Mouse (Mus musculus) induced T-regulatory cell, adult 2 months (primary cell): ENCODE data around the gene Magi3.

Source experiments
- DNase-seq: peaks from one replicate; pipeline ENCODE4 v3.0.0-alpha.2; 2012; ENCODE audit warnings: low read depth

Magi3 gene

DNA sequence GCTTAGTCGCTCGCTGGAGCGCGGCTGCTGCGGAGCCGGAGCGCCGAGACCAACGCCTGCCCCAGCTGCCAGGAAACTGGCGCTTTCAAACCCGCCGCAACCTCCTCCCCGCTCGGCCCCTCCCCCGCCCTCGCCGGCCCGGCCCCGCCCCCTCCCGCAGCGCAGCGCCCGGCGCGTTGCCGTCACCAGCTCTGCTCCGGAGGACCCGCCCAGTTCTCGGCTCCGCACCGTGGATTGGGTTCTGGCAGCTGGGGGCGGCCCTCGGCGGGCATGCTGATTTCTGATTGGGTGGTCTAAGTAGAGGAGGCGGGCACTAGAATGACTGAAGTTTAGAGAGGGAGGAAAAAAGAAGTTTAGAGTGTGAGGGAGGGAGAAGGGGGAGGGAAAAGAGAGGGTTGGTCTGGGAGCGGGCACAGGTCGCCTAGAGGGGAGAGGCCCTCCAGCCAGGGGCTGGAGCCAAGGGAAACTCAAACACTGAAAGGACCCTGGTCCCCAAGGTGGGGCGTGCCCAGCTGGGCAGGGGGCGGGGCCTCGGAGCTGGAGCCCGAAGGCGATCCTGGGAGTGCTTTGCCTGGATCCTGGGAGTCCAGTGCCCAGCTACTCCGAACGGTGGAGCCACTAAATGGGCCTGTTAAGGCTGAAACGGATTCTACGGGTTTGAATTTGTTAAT lies at the start of gene Magi3:
Gene Magi3, minus strand, starts transcription at position 80 of the 671 bp plus-strand sequence.
- peak; percentile 98 for DNase-seq

- DNase-seq, result no peak
Measured at GRCm38 (mm10) chr3:104264530-104265145, 44.5 kb upstream of the Magi3 start.

- DNase-seq, result no peak
Measured at GRCm38 (mm10) chr3:104260221-104260620, 40.0 kb upstream of the Magi3 start.

- no peak for DNase-seq
Measured at GRCm38 (mm10) chr3:104259168-104259567, 39.0 kb upstream of the Magi3 start.

DNA sequence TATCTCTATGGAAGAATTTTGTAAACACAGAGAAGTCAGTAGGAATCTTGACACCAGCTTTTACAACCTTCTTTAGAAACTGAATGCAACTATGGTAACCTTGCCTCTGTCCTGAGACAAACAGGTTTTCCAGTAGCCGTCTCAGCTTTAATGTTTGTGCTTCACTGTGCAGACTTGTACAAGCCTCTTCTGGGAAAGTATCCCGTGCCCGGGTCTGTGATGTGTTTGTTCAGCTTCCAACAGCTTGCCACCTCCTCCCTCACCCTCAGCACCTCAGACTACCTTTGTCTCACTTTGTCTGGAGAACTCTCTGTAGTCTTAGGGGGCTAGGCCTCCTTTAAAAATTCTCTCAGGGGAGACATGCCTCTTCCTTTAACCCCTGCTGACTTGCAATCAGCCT lies 36.9 kb upstream of the Magi3 start:
- DNase-seq, result no peak

GRCm38 (mm10) chr3:104253760-104254159 lies 33.6 kb upstream of the Magi3 start:
- DNase-seq, result no peak

- no peak for DNase-seq
Measured at GRCm38 (mm10) chr3:104247850-104248249, 27.7 kb upstream of the Magi3 start.

GRCm38 (mm10) chr3:104247057-104247456 lies 26.9 kb upstream of the Magi3 start:
- DNase-seq, result no peak

- DNase-seq, result no peak
Measured at GRCm38 (mm10) chr3:104244373-104244772, 24.2 kb upstream of the Magi3 start.

GRCm38 (mm10) chr3:104243972-104244371 lies 23.8 kb upstream of the Magi3 start:
- no peak for DNase-seq

DNA sequence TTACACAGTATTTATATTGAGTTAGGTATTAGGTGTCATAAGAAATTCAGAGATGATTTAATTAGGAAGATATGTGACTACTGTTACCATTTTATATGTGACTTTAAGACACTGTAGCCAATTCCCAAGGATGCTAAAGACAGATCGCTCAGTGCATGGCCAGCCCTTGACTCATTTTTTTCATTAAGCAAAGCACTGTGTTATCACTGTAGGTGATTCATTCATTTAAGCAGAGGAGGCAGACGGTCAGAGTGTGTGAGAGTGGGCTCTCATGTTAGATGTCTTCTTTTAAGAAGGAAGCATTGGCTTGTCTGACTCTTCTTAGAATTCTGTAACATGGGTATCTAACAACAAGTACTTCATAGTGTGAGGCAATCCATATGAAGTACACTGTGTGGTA lies 19.6 kb upstream of the Magi3 start:
- no peak for DNase-seq

- DNase-seq, result no peak
Measured at GRCm38 (mm10) chr3:104239376-104239775, 19.2 kb upstream of the Magi3 start.

DNA sequence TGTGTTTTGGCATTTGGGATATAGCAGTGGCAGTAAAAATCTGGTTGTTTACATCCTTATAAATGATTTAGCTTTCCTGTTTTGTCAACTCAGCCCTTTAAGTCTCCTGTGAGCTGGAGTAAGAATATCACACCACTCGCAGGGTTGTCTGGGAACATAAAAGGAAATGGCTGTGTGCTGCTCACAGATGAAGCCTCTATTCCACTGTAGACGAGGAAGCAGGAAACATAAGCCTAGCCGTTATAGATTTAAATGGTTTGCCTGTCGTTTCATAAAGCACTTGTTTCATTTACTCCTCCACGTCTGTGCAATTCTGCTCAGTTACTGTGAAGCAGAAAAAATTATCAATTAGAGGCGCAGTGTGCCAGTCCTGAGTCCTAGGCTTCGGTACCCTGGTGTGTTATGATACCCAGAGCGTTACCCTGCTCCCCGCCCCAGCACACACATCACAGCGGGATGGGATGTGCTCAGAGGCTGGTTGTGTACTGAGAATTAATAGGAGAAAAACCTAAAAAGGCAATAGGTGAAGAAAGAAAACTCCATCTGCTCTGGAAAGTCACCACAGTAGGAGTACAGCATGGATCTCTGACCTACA lies 17.8 kb upstream of the Magi3 start:
- no peak for DNase-seq

- no peak for DNase-seq
Measured at GRCm38 (mm10) chr3:104236029-104236428, 15.9 kb upstream of the Magi3 start.

- no peak for DNase-seq
Measured at GRCm38 (mm10) chr3:104235099-104235498, 14.9 kb upstream of the Magi3 start.

- no peak for DNase-seq
Measured at GRCm38 (mm10) chr3:104233366-104234312, 13.5 kb upstream of the Magi3 start.

- DNase-seq, result no peak
Measured at GRCm38 (mm10) chr3:104227438-104228111, 7.4 kb upstream of the Magi3 start.

GRCm38 (mm10) chr3:104226731-104227130 lies 6.6 kb upstream of the Magi3 start:
- no peak for DNase-seq

DNA sequence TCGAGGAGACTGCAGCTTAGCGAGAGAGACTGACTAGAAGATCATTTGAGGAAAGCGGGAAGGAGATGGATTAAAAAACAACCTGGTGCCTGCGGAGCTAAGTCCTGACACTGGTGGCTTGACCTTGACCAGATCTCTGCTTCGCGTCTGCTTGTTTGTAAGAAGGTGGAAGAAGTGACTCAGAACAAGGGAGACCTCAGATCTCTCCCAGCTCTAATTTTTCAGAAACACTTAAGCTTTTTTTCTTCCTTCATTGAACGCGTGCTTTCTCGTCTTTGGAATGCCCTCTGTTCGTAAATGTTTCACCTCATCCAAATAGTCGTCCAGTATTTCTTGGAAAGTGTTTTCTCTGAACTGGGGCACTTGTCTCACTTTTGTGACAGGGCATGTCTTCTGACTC lies 982 bp upstream of the Magi3 start:
- DNase-seq, result peak; percentile 46

DNA sequence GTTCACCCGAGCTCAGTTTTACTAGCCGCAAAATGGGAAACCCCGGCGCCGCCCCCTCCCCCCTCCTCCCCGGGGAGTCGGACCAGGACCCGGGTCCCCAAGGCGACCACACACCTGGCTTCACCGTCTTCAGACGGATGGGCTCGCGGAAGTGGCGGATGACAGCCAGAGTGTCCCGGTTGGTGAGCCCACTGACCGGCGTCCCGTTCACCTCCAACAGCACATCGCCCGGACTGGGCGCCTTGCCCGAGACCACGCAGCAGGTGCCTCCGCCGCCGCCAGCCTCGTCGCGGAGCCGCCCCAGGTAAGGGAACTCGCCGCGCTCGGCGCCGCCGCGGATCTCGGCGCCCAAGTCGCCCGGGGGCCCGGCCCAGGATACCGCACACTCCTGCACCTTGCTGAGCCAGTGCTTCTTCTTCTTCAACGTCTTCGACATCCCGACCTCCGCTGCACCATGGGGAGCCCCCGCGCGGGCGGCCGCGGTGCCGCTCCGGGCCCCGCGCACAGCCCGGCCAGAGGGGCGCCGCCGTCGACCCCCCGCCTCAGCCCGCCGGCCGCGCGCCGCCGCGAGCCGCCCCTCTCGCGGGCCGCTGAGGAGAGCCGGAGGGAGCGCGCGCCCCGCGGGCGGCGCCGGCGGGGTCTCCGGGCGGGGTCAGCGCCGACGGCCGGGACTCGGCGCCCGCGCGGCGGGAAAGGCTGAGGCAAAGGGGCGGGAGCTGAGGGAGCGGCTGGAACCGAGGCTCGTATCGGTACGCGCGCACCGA lies 461 bp downstream of the Magi3 start:
- DNase-seq, result peak; percentile 61

- DNase-seq, result peak; percentile 59
Measured at GRCm38 (mm10) chr3:104218926-104219325, 1.2 kb downstream of the Magi3 start.
